18 mouse cellular contexts compared by ENCODE assay signal in the genomic region with DNA sequence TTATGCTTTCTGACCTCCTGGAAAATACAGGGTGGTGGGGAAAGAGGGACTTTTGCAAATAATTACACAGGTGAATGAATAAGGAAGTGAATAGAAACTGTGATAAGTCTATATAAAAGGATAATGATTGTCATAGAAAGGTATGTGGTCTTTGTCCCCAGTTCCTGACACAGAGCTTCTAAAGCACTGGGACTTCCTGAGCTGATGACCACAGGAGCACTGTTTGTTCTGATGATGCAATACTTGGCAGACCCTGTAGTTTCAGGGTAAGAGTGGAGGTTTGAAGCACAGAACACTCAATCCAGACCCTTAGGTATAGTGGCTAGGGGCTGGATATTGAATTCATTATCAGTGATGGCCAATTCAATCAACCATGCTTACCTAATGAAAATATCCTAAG.
DNase-seq lines count a peak whose midpoint lies in the region; ATAC-seq and TF ChIP-seq lines count a peak whose summit lies in the region.
"Had no signal": no experiment of that assay in that cellular context is flagged by ENCODE, and none has a peak within 500 bp of the region (broad histone marks: within the 10 kb centered on the region; RNA-seq: fewer than 3 reads in every experiment).

No protein-coding gene starts in this region.

- no peaks in the 10 kb centered on the region for H3K36me3 ChIP-seq in C2C12 (ENCODE audit: control insufficient read depth, insufficient read depth)
- no peaks in the 10 kb centered on the region for H3K36me3 ChIP-seq in liver, embryonic 14.5 days (replicated peaks; ENCODE audit: control insufficient read depth, insufficient read depth, low read depth)
- H3K36me3 ChIP-seq in hindbrain, embryonic 14.5 days (replicated peaks; ENCODE audit: control insufficient read depth, insufficient read depth): no peaks in the 10 kb centered on the region
- H3K36me3 ChIP-seq: heart, embryonic 15.5 days; hindbrain, embryonic 12.5 days; limb, embryonic 13.5 days; midbrain, embryonic 10.5 days had no signal

- H3K27ac ChIP-seq in liver, embryonic 14.5 days: no peak overlapping the region
- H3K27ac ChIP-seq in hindbrain, embryonic 14.5 days: no peak overlapping the region
- H3K27ac ChIP-seq: forebrain, embryonic 13.5 days; heart, embryonic 15.5 days; hindbrain, embryonic 12.5 days; layer of hippocampus, adult 2 months; limb, embryonic 13.5 days; midbrain, embryonic 10.5 days had no signal

- ATAC-seq in common myeloid progenitor, adult 5-6 weeks (replicated peaks; ENCODE audit: low read depth, poor library complexity, severe bottlenecking): peak; percentile 66; the same call in 1 of the 2 replicates
- ATAC-seq in liver, embryonic 14.5 days (ENCODE audit: insufficient read depth): peak; percentile 66; the same call in 1 of the 2 replicates
- ATAC-seq in megakaryocyte progenitor cell, adult 5-6 weeks (replicated peaks; ENCODE audit: poor library complexity): peak; percentile 57
- no peak for ATAC-seq in hindbrain, embryonic 14.5 days (ENCODE audit: low FRiP score)
- ATAC-seq: forebrain, embryonic 13.5 days had no signal

- H3K9ac ChIP-seq in liver, embryonic 14.5 days (replicated peaks): no peak overlapping the region
- H3K9ac ChIP-seq in hindbrain, embryonic 14.5 days: no peak overlapping the region
- H3K9ac ChIP-seq: forebrain, embryonic 13.5 days; heart, embryonic 15.5 days; hindbrain, embryonic 12.5 days; limb, embryonic 13.5 days had no signal

- H3K9me3 ChIP-seq in liver, embryonic 14.5 days (ENCODE audit: control insufficient read depth, low read length): no peaks in the 10 kb centered on the region
- no peaks in the 10 kb centered on the region for H3K9me3 ChIP-seq in hindbrain, embryonic 14.5 days (ENCODE audit: control insufficient read depth, low read length)
- H3K9me3 ChIP-seq: forebrain, embryonic 13.5 days; heart, embryonic 15.5 days; hindbrain, embryonic 12.5 days; limb, embryonic 13.5 days; midbrain, embryonic 10.5 days had no signal

- TF ChIP-seq CTCF in C2C12 (IDR thresholded peaks at IDR 0.05; ENCODE audit: control insufficient read depth, insufficient read depth, insufficient read length): no peak
- TF ChIP-seq CTCF in liver, embryonic 14.5 days (IDR thresholded peaks at IDR 0.05; ENCODE audit: low read depth): no peak

- peak; percentile 2 to 23 (median 11) for DNase-seq in liver, embryonic 14.5 days (ENCODE audit: low read depth in 3 of 3, low spot score in 3 of 3)
- DNase-seq in hindbrain, embryonic 14.5 days (ENCODE audit: low spot score): no peak
- DNase-seq in heart, postnatal 10 days: no peak
- DNase-seq in urinary bladder, postnatal 36 days (ENCODE audit: low spot score in 2 of 2): no peak
- DNase-seq: cerebellum, adult 9-11 months; embryo, embryonic 11 days; heart, adult 18-20 months; thymus, adult 18-20 months had no signal

- no peak for TF ChIP-seq EP300 in liver, embryonic 14.5 days (IDR thresholded peaks at IDR 0.05; ENCODE audit: low read depth)

- H3K79me3 ChIP-seq in C2C12 (ENCODE audit: low read depth): no peaks in the 10 kb centered on the region

- H3K79me2 ChIP-seq in C2C12 (ENCODE audit: control insufficient read depth, insufficient read depth): no peaks in the 10 kb centered on the region

- no peak overlapping the region for H3K4me3 ChIP-seq in C2C12 (ENCODE audit: insufficient read depth, poor library complexity, severe bottlenecking)
- no peak overlapping the region for H3K4me3 ChIP-seq in liver, embryonic 14.5 days (ENCODE audit: insufficient read depth in 1 of 2, low read depth in 2 of 2, low read length in 2 of 2)
- H3K4me3 ChIP-seq in hindbrain, embryonic 14.5 days (replicated peaks; ENCODE audit: low read length): no peak overlapping the region
- H3K4me3 ChIP-seq: forebrain, embryonic 13.5 days; heart, embryonic 15.5 days; hindbrain, embryonic 12.5 days; layer of hippocampus, adult 2 months; limb, embryonic 13.5 days; midbrain, embryonic 10.5 days had no signal

- H3ac ChIP-seq in C2C12 (ENCODE audit: control insufficient read depth, insufficient read length, low read depth): no peak overlapping the region

- peak overlapping the region; percentile 13; the same call in 1 of the 2 replicates for H3K4me2 ChIP-seq in liver, embryonic 14.5 days (ENCODE audit: low read depth)
- no peak overlapping the region for H3K4me2 ChIP-seq in hindbrain, embryonic 14.5 days (replicated peaks)
- H3K4me2 ChIP-seq: forebrain, embryonic 13.5 days; heart, embryonic 15.5 days; hindbrain, embryonic 12.5 days; limb, embryonic 13.5 days had no signal

- no peaks in the 10 kb centered on the region for H3K27me3 ChIP-seq in C2C12 (ENCODE audit: control insufficient read depth, insufficient read depth, insufficient read length)
- H3K27me3 ChIP-seq in liver, embryonic 14.5 days (ENCODE audit: control insufficient read depth, insufficient read depth, low read length): no peaks in the 10 kb centered on the region
- no peaks in the 10 kb centered on the region for H3K27me3 ChIP-seq in hindbrain, embryonic 14.5 days (ENCODE audit: control insufficient read depth, insufficient read depth, low read length)
- H3K27me3 ChIP-seq: CH12.LX; forebrain, embryonic 13.5 days; heart, embryonic 15.5 days; hindbrain, embryonic 12.5 days; limb, embryonic 13.5 days had no signal

- peaks cover 0 to 5% of the 10 kb centered on the region in 2 experiments; a peak in 2 of 4 replicates for H3K4me1 ChIP-seq in liver, embryonic 14.5 days (replicated peaks; ENCODE audit: control insufficient read depth in 2 of 2, insufficient read depth in 2 of 2, low read length in 1 of 2)
- no peaks in the 10 kb centered on the region for H3K4me1 ChIP-seq in hindbrain, embryonic 14.5 days (replicated peaks; ENCODE audit: control insufficient read depth, insufficient read depth, low read length)
- H3K4me1 ChIP-seq: forebrain, embryonic 13.5 days; heart, embryonic 15.5 days; hindbrain, embryonic 12.5 days; limb, embryonic 13.5 days; midbrain, embryonic 10.5 days had no signal

- intact Hi-C loops in heart, postnatal 10 days (cut with DNase I): no loop called here

TF ChIP-seq in C2C12, 6 proteins besides CTCF, POLR2A, EP300 and RAD21:
- TF ChIP-seq CEBPB (IDR thresholded peaks at IDR 0.05; ENCODE audit: low read depth): peak; percentile 84
- TF ChIP-seq FOSL1 (IDR thresholded peaks at IDR 0.05; ENCODE audit: insufficient read depth, low read length, poor library complexity, severe bottlenecking): no peak
- no peak for TF ChIP-seq MAX (IDR thresholded peaks at IDR 0.05)

Comparison
In these comparisons a context has a peak if more than half of its experiments do, and no peak if none do; other contexts are left out.
1. DNase-seq: peak in liver, embryonic 14.5 days (3 of 3); none in hindbrain, embryonic 14.5 days (single experiment), heart, postnatal 10 days (0 of 2) and urinary bladder, postnatal 36 days (0 of 2).